Mouse (Mus musculus): ENCODE results near the gene Smoc2. TPM values are rescaled to one million over a fixed set of nuclear protein-coding genes. Genes with fewer than 3 reads are reported as not detected.

Smoc2 gene
- polyA plus RNA-seq, 1 experiment from 2014 or later: 79.9 TPM

DNA sequence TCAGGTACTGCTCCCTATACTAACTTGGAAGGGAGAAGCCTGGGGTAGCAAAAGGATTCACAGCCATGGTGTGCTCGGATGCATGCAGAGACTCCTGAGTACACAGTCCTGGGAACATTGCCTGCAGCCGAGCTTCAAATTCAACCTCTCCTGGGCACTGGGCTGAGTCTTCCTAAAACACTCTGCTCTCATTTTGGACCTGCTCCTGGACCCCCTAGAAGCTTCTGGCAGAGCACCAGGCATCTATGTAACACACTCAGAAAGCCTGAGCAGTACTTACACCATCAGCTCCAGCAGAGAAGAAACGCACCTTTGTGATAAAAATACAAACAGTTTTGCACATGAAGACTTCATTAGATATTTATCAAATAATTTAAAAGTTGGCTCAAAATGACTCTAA lies 18.3 kb upstream of the Smoc2 start:
- Histone ChIP-seq H3K4me3 (ENCODE audit: low read length) (no peak overlapping the region), H3K36me3 (ENCODE audit: control insufficient read depth, insufficient read depth, low read length) (no peaks in the 10 kb centered on the region), H3K9ac (ENCODE audit: low read depth, low read length) (no peak overlapping the region), H3K9me3 (ENCODE audit: control insufficient read depth, low read length) (no peaks in the 10 kb centered on the region), H3K27ac (ENCODE audit: low read depth, low read length) (no peak overlapping the region), H3K4me1 (ENCODE audit: control insufficient read depth, insufficient read depth, low read length) (0 out of 2 replicates have a peak, but pooled peaks cover 3% of the 10 kb centered on the region), H3K27me3 (ENCODE audit: control insufficient read depth, insufficient read depth, low read length) (no peaks in the 10 kb centered on the region; the same call in 1 of the 2 replicates), H3K4me2 (replicated peaks; ENCODE audit: low read depth, low read length) (no peak overlapping the region)
- no peak for ATAC-seq (ENCODE audit: low FRiP score, low TSS enrichment)
- 78% methylated on average over 3 of the region's 3 CpGs for WGBS

DNA sequence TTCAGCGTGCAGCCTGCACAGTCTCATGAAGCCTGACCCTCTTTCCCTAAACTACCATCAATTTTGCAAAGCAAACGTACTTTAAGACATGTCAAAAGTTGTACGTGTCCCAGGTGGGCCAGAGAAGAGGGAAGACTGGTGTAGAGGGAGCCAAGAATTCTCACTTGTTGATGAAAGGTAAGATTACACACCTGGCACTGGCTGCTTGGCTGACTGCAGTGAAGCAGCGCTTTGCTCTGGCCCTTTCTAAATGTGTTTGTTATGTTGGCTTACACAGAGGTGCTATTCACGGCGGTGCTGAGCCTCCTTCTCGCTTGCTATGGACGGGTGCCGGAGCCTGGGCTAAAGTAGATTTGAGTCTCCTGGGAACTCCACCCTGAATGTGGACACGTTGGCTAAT lies 17.1 kb upstream of the Smoc2 start:
- no peaks in the 10 kb centered on the region; the same call in 1 of the 2 replicates for H3K27me3 ChIP-seq (ENCODE audit: control insufficient read depth, insufficient read depth, low read length)
- ATAC-seq (ENCODE audit: low FRiP score, low TSS enrichment): no peak
- H3K36me3 ChIP-seq (ENCODE audit: control insufficient read depth, insufficient read depth, low read length): no peaks in the 10 kb centered on the region
- no peaks in the 10 kb centered on the region for H3K9me3 ChIP-seq (ENCODE audit: control insufficient read depth, low read length)
- 0 out of 2 replicates have a peak, but pooled peaks cover 3% of the 10 kb centered on the region for H3K4me1 ChIP-seq (ENCODE audit: control insufficient read depth, insufficient read depth, low read length)
- no peak overlapping the region for H3K27ac ChIP-seq (ENCODE audit: low read depth, low read length)
- H3K4me2 ChIP-seq (replicated peaks; ENCODE audit: low read depth, low read length): no peak overlapping the region
- H3K4me3 ChIP-seq (ENCODE audit: low read length): no peak overlapping the region
- WGBS: 68% methylated on average over 10 of the region's 10 CpGs
- H3K9ac ChIP-seq (ENCODE audit: low read depth, low read length): no peak overlapping the region

DNA sequence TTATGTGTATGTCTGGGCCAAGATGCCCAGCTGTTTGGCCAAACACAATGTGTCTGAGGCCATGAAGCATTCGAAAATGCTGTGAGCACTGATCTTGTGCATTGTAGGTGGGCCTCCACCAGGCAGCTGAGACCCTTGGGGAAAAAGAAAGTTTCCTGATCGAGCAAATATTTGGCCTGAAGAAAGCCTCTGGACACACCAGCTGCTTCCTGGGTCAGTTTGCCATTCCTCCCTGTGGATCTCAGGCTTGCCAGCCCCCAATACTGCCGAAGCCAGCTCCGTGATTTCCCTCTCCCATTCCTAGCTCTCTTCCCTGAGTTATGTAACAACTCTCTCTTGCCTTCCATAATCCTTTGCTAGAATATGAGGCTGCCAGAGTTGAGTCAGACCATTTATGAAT lies 11.3 kb upstream of the Smoc2 start:
- no peak for ATAC-seq (ENCODE audit: low FRiP score, low TSS enrichment)
- 0 out of 2 replicates have a peak, but pooled peaks cover 3% of the 10 kb centered on the region for H3K4me1 ChIP-seq (ENCODE audit: control insufficient read depth, insufficient read depth, low read length)
- no peak overlapping the region for H3K4me3 ChIP-seq (ENCODE audit: low read length)
- H3K9me3 ChIP-seq (ENCODE audit: control insufficient read depth, low read length): no peaks in the 10 kb centered on the region
- 76% methylated on average over 4 of the region's 4 CpGs for WGBS
- H3K27me3 ChIP-seq (ENCODE audit: control insufficient read depth, insufficient read depth, low read length): no peaks in the 10 kb centered on the region
- H3K4me2 ChIP-seq (replicated peaks; ENCODE audit: low read depth, low read length): no peak overlapping the region
- no peak overlapping the region for H3K27ac ChIP-seq (ENCODE audit: low read depth, low read length)
- H3K9ac ChIP-seq (ENCODE audit: low read depth, low read length): no peak overlapping the region
- no peaks in the 10 kb centered on the region for H3K36me3 ChIP-seq (ENCODE audit: control insufficient read depth, insufficient read depth, low read length)

GRCm38 (mm10) chr17:14273386-14273785 lies 5.9 kb upstream of the Smoc2 start:
- H3K36me3 ChIP-seq (ENCODE audit: control insufficient read depth, insufficient read depth, low read length): no peaks in the 10 kb centered on the region
- no peaks in the 10 kb centered on the region for H3K9me3 ChIP-seq (ENCODE audit: control insufficient read depth, low read length)
- WGBS: 76% methylated on average over 6 of the region's 6 CpGs
- peaks cover 18% of the 10 kb centered on the region for H3K27me3 ChIP-seq (ENCODE audit: control insufficient read depth, insufficient read depth, low read length)
- H3K9ac ChIP-seq (ENCODE audit: low read depth, low read length): no peak overlapping the region
- no peak for ATAC-seq (ENCODE audit: low FRiP score, low TSS enrichment)
- H3K4me3 ChIP-seq (ENCODE audit: low read length): no peak overlapping the region
- no peaks in the 10 kb centered on the region for H3K4me1 ChIP-seq (ENCODE audit: control insufficient read depth, insufficient read depth, low read length)
- H3K4me2 ChIP-seq (replicated peaks; ENCODE audit: low read depth, low read length): no peak overlapping the region
- H3K27ac ChIP-seq (ENCODE audit: low read depth, low read length): no peak overlapping the region

DNA sequence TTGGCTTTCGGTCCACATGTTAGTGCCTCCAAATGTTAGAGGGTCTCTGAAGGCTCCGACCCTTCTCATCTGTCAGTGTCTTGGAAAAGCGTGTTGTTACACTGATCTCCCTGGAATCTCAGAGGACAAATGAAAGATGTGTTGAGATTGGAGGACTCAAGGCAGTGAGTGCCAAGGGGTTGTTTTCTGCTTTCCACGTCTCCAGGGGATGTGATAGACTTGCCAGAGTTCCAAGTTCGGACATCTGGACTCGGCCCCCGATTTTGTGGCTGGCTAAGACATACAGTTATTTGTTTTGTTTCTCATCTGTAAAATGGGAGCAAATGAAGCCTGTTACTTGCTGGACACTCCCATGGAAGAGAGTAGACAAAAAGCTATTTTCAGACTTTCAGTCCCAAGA lies 2.0 kb upstream of the Smoc2 start:
- H3K9me3 ChIP-seq (ENCODE audit: control insufficient read depth, low read length): no peaks in the 10 kb centered on the region

DNA sequence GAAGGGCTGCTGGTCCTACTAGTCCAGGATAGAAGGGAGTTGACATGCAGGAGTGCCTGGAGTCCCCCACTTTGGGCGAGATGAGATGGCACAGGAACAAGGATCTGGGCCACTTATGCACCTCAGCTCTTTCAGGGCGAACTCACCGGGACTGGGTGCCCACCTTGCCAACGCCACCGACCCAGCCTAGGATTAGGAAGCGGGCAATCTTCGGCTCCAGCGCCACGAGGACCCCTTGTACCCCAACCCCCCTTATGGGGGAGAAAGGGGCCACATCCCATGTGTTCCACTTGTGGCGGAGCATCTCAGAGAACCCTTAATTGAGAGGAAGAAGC lies 627 bp downstream of the Smoc2 start:
- H3K4me2 ChIP-seq (replicated peaks; ENCODE audit: low read depth, low read length): peak overlapping the region; percentile 87
- peak overlapping the region; percentile 56 for H3K4me3 ChIP-seq (ENCODE audit: low read length)
- H3K4me1 ChIP-seq (ENCODE audit: control insufficient read depth, insufficient read depth, low read length): peaks cover 8% of the 10 kb centered on the region; the same call in 1 of the 2 replicates
- WGBS: 3% methylated on average over 10 of the region's 10 CpGs
- H3K27me3 ChIP-seq (ENCODE audit: control insufficient read depth, insufficient read depth, low read length): peaks cover 47% of the 10 kb centered on the region
- H3K9ac ChIP-seq (ENCODE audit: low read depth, low read length): peak overlapping the region; percentile 57
- no peaks in the 10 kb centered on the region for H3K9me3 ChIP-seq (ENCODE audit: control insufficient read depth, low read length)
- no peaks in the 10 kb centered on the region for H3K36me3 ChIP-seq (ENCODE audit: control insufficient read depth, insufficient read depth, low read length)
- no peak overlapping the region for H3K27ac ChIP-seq (ENCODE audit: low read depth, low read length)
- ATAC-seq (ENCODE audit: low FRiP score, low TSS enrichment): no peak

More for the DNA sequence above, 2.0 kb upstream of the Smoc2 start:
- Histone ChIP-seq H3K4me1 (ENCODE audit: control insufficient read depth, insufficient read depth, low read length) (peaks cover 8% of the 10 kb centered on the region; the same call in 1 of the 2 replicates), H3K9ac (ENCODE audit: low read depth, low read length) (no peak overlapping the region), H3K27me3 (ENCODE audit: control insufficient read depth, insufficient read depth, low read length) (peaks cover 49% of the 10 kb centered on the region), H3K4me3 (ENCODE audit: low read length) (no peak overlapping the region), H3K4me2 (replicated peaks; ENCODE audit: low read depth, low read length) (no peak overlapping the region), H3K36me3 (ENCODE audit: control insufficient read depth, insufficient read depth, low read length) (no peaks in the 10 kb centered on the region), H3K27ac (ENCODE audit: low read depth, low read length) (no peak overlapping the region)
- 84% methylated on average over 7 of the region's 7 CpGs for WGBS
- no peak for ATAC-seq (ENCODE audit: low FRiP score, low TSS enrichment)

- WGBS: under 1% methylated on average over 31 of the region's 31 CpGs
- ATAC-seq (ENCODE audit: low FRiP score, low TSS enrichment): peak; percentile 58; the same call in 1 of the 2 replicates
- no peaks in the 10 kb centered on the region for H3K9me3 ChIP-seq (ENCODE audit: control insufficient read depth, low read length)
- H3K27ac ChIP-seq (ENCODE audit: low read depth, low read length): no peak overlapping the region
- H3K9ac ChIP-seq (ENCODE audit: low read depth, low read length): peak overlapping the region; percentile 57; the same call in 1 of the 2 replicates
- H3K4me2 ChIP-seq (replicated peaks; ENCODE audit: low read depth, low read length): peak overlapping the region; percentile 87
- peak overlapping the region; percentile 56 for H3K4me3 ChIP-seq (ENCODE audit: low read length)
- no peaks in the 10 kb centered on the region for H3K36me3 ChIP-seq (ENCODE audit: control insufficient read depth, insufficient read depth, low read length)
- peaks cover 8% of the 10 kb centered on the region; the same call in 1 of the 2 replicates for H3K4me1 ChIP-seq (ENCODE audit: control insufficient read depth, insufficient read depth, low read length)
- peaks cover 47% of the 10 kb centered on the region for H3K27me3 ChIP-seq (ENCODE audit: control insufficient read depth, insufficient read depth, low read length)
These were observed 1.1 kb downstream of the Smoc2 start for GRCm38 (mm10) chr17:14280425-14280833.

DNA sequence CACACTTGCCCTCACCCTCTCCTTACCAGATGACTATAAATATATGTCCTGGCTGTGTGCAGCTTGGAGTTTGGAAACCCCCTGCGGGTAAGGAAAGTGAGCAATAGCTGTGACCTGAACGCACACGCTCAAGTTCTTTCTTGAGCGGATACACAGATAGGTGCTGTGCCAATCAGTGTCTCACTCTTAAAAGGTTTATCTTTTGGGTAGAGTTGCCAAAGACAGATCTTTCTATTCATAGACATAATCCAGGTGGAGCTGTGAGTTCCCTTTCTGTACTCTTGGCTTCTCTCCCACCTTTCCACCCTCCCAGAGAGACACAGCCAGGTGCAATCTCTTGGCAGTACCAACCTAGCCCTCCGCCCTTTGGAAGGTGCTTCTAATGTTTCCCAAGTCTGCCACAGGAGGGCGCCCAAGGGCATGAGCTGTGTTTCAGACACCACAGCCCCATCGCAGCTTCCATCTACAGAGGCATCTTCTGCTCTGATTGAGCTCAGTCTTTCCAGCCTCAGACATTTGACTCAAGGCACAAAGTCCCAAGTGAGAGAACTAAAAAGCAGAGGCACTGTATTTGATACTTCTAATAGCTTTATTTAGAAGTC lies 8.8 kb downstream of the Smoc2 start:
- no peak overlapping the region for H3K4me2 ChIP-seq (replicated peaks; ENCODE audit: low read depth, low read length)
- H3K27ac ChIP-seq (ENCODE audit: low read depth, low read length): no peak overlapping the region
- H3K36me3 ChIP-seq (ENCODE audit: control insufficient read depth, insufficient read depth, low read length): no peaks in the 10 kb centered on the region
- H3K27me3 ChIP-seq (ENCODE audit: control insufficient read depth, insufficient read depth, low read length): no peaks in the 10 kb centered on the region
- H3K9ac ChIP-seq (ENCODE audit: low read depth, low read length): no peak overlapping the region
- H3K4me3 ChIP-seq (ENCODE audit: low read length): no peak overlapping the region
- H3K9me3 ChIP-seq (ENCODE audit: control insufficient read depth, low read length): no peaks in the 10 kb centered on the region
- WGBS: 39% methylated on average over 7 of the region's 7 CpGs
- ATAC-seq (ENCODE audit: low FRiP score, low TSS enrichment): peak; percentile 76; the same call in 1 of the 2 replicates
- 0 out of 2 replicates have a peak, but pooled peaks cover 5% of the 10 kb centered on the region for H3K4me1 ChIP-seq (ENCODE audit: control insufficient read depth, insufficient read depth, low read length)

DNA sequence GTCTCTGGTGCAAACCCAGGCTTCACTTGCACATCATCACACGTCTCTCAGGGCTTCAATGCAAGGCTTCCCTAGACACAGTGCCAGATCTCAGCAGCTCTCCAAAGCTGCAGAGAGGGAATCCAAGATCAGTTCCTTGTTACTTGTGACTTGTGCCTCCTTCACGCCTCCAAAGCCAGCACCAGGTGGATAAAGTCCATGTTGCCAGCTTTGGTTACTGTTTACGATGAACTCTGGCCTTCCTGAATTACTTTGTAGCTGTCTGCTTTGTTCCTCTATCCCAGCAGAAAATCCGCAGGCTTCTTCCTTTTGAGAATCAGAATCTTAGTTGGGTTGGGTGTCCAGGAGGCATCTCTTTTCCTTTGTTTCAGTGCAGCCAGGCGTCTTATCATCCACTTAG lies 14.3 kb downstream of the Smoc2 start:
- no peak overlapping the region for H3K4me2 ChIP-seq (replicated peaks; ENCODE audit: low read depth, low read length)
- ATAC-seq (ENCODE audit: low FRiP score, low TSS enrichment): no peak
- H3K36me3 ChIP-seq (ENCODE audit: control insufficient read depth, insufficient read depth, low read length): no peaks in the 10 kb centered on the region
- H3K27ac ChIP-seq (ENCODE audit: low read depth, low read length): no peak overlapping the region
- no peaks in the 10 kb centered on the region for H3K27me3 ChIP-seq (ENCODE audit: control insufficient read depth, insufficient read depth, low read length)
- H3K4me1 ChIP-seq (ENCODE audit: control insufficient read depth, insufficient read depth, low read length): no peaks in the 10 kb centered on the region
- H3K4me3 ChIP-seq (ENCODE audit: low read length): no peak overlapping the region
- H3K9me3 ChIP-seq (ENCODE audit: control insufficient read depth, low read length): no peaks in the 10 kb centered on the region
- no peak overlapping the region for H3K9ac ChIP-seq (ENCODE audit: low read depth, low read length)
- whole genome bisulfite sequencing: 60% methylated on average over 5 of the region's 5 CpGs

Data from kidney, embryonic 14.5 days (tissue).